Mouse (Mus musculus): ENCODE data around the gene Camsap3. TPM values are rescaled to one million over a fixed set of nuclear protein-coding genes. Genes with fewer than 3 reads are reported as not detected.

Gene Camsap3
- total RNA-seq, 2 experiments from 2014 or later, result 1.1 to 1.9 TPM

- intact Hi-C loops (cut with DNase I), result no loop called here
- DNase-seq, result no peak
Observed at GRCm38 (mm10) chr8:3599219-3599618, 12.1 kb downstream of the Camsap3 start.

DNA sequence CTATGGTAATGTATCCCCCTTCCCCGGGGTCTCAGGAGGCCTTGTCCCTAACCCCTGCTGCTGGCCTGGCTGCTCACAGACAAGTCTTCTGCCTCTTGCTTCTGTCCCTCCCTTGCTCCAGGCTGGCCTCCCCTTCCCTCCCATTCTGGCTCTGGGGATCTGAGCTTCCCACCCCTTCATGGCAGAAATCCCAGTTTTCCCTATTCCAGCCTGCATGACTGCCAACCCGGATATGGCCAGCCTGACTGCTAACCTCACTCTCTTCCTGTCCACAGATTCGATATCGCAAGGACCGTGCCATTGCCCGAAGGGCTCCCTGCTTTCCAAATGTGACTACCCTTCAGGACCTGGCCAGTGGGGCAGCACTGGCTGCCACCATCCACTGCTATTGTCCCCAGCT, 13.3 kb downstream of the Camsap3 start:
- peak; percentile 75 to 82 for DNase-seq
- intact Hi-C loops (cut with DNase I), result no loop called here

GRCm38 (mm10) chr8:3603439-3603838, 16.3 kb downstream of the Camsap3 start:
- intact Hi-C loops (cut with DNase I), result no loop called here
- no peak for DNase-seq

DNA sequence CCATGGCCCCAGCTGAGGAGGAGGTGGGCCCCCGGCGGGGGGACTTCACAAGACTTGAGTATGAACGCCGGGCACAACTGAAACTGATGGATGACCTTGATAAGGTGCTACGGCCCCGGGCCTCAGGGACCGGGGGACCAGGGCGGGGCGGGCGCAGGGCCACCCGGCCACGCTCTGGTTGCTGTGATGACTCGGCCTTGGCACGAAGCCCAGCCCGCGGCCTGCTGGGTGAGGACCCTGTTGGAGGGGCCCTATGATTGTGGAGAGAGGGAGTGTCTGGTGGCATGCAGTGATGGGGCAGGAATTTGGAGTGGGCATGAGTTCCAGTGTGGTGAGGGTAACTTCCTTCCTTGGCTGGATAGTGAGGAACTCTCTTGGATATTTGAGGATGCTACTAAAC, 19.5 kb downstream of the Camsap3 start:
- intact Hi-C loops (cut with DNase I), result no loop called here

GRCm38 (mm10) chr8:3607822-3608221, 20.7 kb downstream of the Camsap3 start:
- no peak for DNase-seq
- intact Hi-C loops (cut with DNase I), result no loop called here

More for the DNA sequence above, 19.5 kb downstream of the Camsap3 start:
- DNase-seq, result no peak

DNA sequence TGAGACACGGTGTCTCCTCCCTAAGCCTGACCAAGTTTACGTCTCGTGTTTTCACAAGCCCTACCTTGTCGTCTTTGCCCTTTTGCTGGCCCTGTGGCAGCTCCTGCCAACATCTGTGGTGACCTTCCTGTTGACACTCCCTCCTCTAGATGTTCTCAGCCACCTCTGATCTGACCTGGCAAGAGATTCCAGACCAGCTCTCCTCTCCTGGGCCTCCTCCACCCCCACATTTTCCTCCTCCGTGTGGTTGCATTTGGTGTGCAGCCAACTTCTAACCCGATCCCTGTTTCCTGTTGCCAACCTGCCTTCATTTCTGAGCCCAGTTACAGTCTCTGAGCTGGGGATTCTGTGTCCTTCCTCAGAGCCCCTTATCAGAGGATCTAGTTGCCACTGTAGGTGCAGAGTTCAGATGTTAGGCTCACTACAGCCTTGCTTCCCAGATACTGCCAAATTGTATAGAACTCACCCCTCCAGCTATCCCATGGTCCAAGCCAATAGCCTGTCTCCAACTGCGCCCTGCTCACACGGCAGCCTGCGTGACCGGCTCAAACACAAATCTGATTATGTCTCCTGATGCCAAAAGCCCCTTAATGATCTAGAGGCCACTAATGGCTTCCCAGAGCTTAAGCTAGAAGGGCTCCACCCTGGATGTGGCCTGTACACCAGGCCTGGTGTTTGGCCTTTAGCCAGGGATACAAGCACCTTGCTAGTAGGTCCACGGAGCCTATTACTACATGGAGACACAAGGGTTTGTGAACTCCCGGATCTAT, 22.1 kb downstream of the Camsap3 start:
- no peak for DNase-seq
- intact Hi-C loops (cut with DNase I), result no loop called here

DNA sequence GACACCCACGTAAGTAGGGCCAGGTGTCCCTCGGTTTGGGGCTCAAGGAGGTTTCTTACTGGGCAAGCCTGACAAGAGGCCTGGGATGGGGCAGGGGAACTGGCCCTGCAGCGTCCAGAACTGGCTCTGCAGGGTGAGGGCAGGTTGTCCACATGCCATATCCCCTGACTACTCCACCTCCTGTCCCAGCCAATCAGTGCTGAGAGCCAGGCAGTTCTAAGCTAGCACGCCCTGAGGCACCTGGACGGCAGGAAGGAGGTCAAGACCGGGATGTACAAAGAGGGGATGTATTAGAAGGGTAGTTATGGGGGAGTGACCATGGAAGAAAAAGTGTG, 22.7 kb downstream of the Camsap3 start:
- no peak for DNase-seq
- intact Hi-C loops (cut with DNase I), result no loop called here

- DNase-seq, result peak; percentile 99
- intact Hi-C loops (cut with DNase I), result loop anchor here (1.0 to 10.0 kb wide), 3 partner anchors 55 to 633 kb away; partner anchors contain the start of genes Ctxn1, Snapc2 and Trappc5
Observed at GRCm38 (mm10) chr8:3621199-3621970, 34.3 kb downstream of the Camsap3 start, which contains the start of the genes Xab2 and Pet100. Gene Xab2, minus strand, starts transcription at chr8:3621316. Gene Pet100, plus strand, starts transcription at chr8:3621548.

DNA sequence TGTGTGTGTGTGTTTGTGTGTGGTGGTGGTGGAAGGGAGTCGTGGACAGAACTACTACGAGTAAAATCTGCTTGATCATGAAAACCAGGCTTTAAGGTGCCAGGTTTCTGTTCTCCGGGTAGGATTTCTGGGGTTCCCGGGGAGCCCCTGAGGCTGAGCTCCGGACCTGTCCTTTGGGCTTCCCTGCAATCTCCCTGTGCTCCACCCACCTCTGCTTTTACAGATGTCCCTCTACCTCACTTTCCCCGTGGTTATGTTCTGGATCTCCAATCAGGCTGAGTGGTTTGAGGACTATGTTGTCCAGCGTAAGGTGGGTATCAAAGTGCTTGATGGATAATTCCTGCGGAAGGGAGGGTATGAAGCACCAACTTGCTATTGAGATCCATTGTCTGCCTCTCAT, 35.0 kb downstream of the Camsap3 start:
- no peak for DNase-seq
- intact Hi-C loops (cut with DNase I), result loop anchor here (10.0 kb wide), 1 partner anchor 633 kb away; the partner anchor contains the start of genes Ctxn1 and Snapc2

GRCm38 (mm10) chr8:3625445-3625844, 38.4 kb downstream of the Camsap3 start, which contains the start of gene Pcp2:
Gene Pcp2, minus strand, starts transcription at chr8:3625545.
- intact Hi-C loops (cut with DNase I), result loop anchor here (10.0 kb wide), 1 partner anchor 629 kb away; the partner anchor contains the start of genes Ctxn1 and Snapc2
- DNase-seq, result no peak

- no peak for DNase-seq
- intact Hi-C loops (cut with DNase I), result loop anchor here (10.0 kb wide), 1 partner anchor 628 kb away; the partner anchor contains the start of genes Ctxn1 and Snapc2
Observed at GRCm38 (mm10) chr8:3626971-3627370, 39.9 kb downstream of the Camsap3 start.

GRCm38 (mm10) chr8:3628014-3628413, 40.9 kb downstream of the Camsap3 start:
- DNase-seq, result peak; percentile 24 to 36
- intact Hi-C loops (cut with DNase I), result loop anchor here (2.0 to 10.0 kb wide), 2 partner anchors 45 to 627 kb away; partner anchors contain the start of genes Ctxn1, Fcor and Snapc2

GRCm38 (mm10) chr8:3630647-3631477, 43.8 kb downstream of the Camsap3 start, which contains the start of gene Stxbp2:
Gene Stxbp2, plus strand, starts transcription at chr8:3630955.
- intact Hi-C loops (cut with DNase I), result no loop called here
- peak; percentile 44 to 60 for DNase-seq

DNA sequence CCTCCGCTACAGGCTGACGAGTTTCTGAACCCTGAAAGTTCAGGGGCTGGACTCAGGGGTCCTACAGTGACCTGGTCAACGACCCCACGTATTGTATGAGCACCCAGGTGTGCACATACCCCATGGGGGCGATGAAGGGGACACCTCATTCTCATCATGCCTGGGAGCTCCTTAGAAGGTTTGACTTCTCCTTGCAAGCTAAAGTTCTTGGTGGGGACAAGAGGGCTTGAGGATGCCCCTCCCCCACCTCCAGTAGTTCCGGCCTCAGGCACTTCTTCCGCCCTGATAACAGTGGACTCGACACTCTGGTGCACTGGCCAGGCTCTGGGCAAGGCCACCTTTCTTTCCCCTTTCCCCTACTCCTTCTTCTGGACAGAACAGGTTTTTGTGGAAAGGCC, 44.4 kb downstream of the Camsap3 start:
- intact Hi-C loops (cut with DNase I), result no loop called here
- DNase-seq, result no peak

- intact Hi-C loops (cut with DNase I), result no loop called here
- DNase-seq, result peak; percentile 20 to 32
Observed at GRCm38 (mm10) chr8:3645804-3646203, 58.7 kb downstream of the Camsap3 start.

DNA sequence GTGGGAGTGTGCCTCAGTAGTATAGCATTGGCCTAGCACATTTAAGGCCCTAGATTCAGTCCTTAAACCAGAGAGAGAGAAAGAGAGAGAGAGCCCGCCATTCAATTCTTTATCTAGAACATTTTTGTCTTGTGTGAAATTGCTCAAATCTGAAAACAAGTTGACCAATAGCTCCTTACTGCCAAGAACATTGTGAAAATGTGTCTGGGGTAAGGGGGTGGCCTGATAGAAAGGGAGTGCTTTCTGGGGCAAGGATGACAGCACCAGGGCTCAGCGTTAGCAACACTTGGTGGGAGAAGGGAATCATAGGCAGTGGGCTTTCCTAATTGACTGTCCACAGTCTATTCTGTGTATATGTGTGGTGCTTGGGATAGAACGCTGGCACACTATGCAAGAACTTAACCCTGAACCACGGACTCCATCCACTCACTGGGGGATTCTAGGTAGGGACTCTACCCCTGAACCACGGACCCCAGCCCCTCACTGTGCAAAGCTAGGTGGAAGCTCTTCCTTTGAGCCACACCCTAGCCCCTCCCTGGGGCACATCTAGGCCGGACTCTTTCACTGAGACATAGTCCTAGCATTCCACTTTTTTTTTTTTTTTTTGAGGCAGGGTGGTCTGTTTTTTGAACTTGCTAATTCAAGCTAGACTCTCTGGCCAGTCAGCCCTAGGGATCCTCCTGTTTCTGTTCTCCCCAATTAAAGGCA, 59.9 kb downstream of the Camsap3 start:
- no peak for DNase-seq
- intact Hi-C loops (cut with DNase I), result no loop called here

- intact Hi-C loops (cut with DNase I), result no loop called here
- no peak for DNase-seq
Observed at GRCm38 (mm10) chr8:3647561-3647960, 60.5 kb downstream of the Camsap3 start.

- no peak for DNase-seq
- intact Hi-C loops (cut with DNase I), result no loop called here
Observed at GRCm38 (mm10) chr8:3648268-3648667, 61.2 kb downstream of the Camsap3 start.

DNA sequence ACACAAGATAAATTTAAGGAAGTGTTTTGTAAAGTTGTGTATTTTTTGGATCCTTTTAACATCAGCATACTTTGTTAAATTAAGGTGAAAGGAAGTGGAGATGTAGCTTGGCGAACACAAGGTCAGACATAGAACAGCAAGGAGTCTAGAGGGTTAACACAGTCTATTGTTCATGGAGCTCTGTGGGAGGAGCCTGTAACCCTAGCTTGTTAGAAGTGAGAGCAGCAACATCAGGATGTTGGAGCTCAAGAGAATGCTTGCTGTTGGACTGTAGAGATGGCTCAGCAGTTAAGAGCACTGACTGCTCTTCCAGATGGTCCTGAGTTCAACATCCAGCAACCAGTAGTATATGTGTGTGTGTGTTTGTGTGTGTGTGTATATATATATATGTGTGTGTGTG, 61.9 kb downstream of the Camsap3 start:
- no peak for DNase-seq
- intact Hi-C loops (cut with DNase I), result no loop called here

DNA sequence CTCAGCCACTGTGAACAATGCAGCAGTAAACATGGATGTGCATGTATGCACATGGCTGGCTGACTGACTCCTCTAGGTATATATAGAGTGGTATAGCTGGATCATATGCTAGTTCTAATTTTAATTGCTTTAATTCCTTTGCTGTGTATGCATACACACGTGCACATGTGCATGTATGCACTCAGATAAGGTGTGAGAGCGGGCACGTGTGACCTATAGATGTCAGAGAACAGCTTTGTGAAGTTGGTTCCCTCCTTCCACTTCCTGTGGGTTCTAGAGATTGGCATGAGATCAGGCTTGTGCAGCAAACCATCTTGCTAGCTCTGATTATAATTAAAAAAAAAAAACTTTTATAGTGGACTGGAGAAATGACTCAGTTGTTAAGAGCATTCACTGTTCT, 65.8 kb downstream of the Camsap3 start:
- intact Hi-C loops (cut with DNase I), result no loop called here
- DNase-seq, result no peak
